Mouse (Mus musculus): ENCODE results near the gene Zfp746.
"Not testable (repeated sequence)": the region's sequence is repeated elsewhere in the genome, so short reads cannot be mapped to it uniquely, and the experiment has no call there.

DNA sequence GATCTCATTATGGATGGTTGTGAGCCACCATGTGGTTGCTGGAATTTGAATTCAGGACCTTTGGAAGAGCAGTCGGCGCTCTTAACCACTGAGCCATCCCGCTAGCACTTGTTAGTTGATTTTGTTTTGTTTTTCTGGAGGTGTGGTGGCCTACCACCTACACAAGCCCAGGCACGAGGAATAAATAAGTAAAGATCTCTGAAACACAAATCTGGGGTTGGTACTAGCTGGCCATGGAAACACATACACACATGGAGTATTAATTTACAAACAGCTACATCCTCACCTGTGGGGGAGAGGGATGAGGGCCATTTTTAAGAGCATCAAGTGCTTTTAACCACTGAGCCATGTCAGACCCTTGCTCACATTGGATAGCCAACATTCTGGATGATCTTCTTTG, 34.7 kb upstream of the Zfp746 start:
- not testable (repeated sequence) for TF ChIP-seq CTCF (IDR thresholded peaks at IDR 0.05; ENCODE audit: low read depth, low read length); GATA1 (IDR thresholded peaks at IDR 0.05; ENCODE audit: borderline replicate concordance, low read length); TAL1 (conservative IDR thresholded peaks at IDR 0.05; ENCODE audit: low read depth, low read length); POLR2AphosphoS5 (IDR thresholded peaks at IDR 0.05; ENCODE audit: insufficient replicate concordance, low read depth, low read length)
